Mouse (Mus musculus) bone marrow macrophage, adult 2 months (primary cell): Measurements from ENCODE around the gene Eif4h. TPM values are rescaled to one million over a fixed set of nuclear protein-coding genes. Genes with fewer than 3 reads are reported as not detected.

Source experiments
- H3K27ac ChIP-seq: 2 replicates; pipeline ENCODE4 v1.5.1; 2012; ENCODE audit warnings: low read depth, low read length; ENCODE audit not compliant: insufficient read depth
- H3K4me1 ChIP-seq: 2 replicates; pipeline ENCODE4 v1.6.1; 2012; ENCODE audit warnings: low read length; ENCODE audit not compliant: control insufficient read depth, insufficient read depth
- H3K4me3 ChIP-seq: 2 replicates; pipeline ENCODE4 v1.5.1; 2012; ENCODE audit warnings: mild to moderate bottlenecking, low read length, moderate library complexity; ENCODE audit not compliant: insufficient read depth
- CTCF ChIP-seq: IDR thresholded peaks from 2 replicates; pipeline ENCODE4 v1.5.1; 2012; ENCODE audit warnings: low read depth, mild to moderate bottlenecking, low read length, moderate library complexity
- POLR2A ChIP-seq: IDR thresholded peaks from 2 replicates; pipeline ENCODE4 v1.6.1; 2012; ENCODE audit warnings: mild to moderate bottlenecking, low read depth, low read length, borderline replicate concordance
- polyA plus RNA-seq: library from polyadenylated mRNA; stranded (reverse); fragments of >200 nt; gene quantifications from 2 replicates; pipeline ENCODE4 v1.2.4, GENCODE M21; 2012; ENCODE audit not compliant: missing spikeins, insufficient read depth, insufficient read length

Gene Eif4h
- polyA plus RNA-seq, 1 experiment = 169 TPM

DNA sequence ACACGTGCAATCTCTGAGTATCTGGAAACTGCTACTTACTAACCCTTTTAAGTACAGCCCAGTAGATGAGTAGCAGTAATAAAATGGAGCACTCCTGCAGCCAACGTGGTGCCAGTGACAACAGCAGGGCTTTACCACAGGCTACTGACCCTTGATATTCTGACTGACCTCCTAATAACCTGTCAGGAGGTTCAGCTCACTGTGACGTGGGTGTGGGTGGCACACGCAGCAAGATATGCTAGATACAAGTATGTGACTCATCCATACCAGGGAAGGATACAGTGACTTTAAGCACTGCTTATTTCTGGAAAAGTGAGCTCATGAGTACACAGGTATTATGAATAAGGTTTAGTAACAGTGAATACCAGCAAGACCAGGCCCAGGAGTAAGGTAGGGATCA, 9.8 kb downstream of the Eif4h start:
- Histone ChIP-seq H3K4me1 (peaks cover 14% of the 10 kb centered on the region), H3K27ac (no peak overlapping the region), H3K4me3 (no peak overlapping the region)
- TF ChIP-seq POLR2A (no peak), CTCF (no peak)

DNA sequence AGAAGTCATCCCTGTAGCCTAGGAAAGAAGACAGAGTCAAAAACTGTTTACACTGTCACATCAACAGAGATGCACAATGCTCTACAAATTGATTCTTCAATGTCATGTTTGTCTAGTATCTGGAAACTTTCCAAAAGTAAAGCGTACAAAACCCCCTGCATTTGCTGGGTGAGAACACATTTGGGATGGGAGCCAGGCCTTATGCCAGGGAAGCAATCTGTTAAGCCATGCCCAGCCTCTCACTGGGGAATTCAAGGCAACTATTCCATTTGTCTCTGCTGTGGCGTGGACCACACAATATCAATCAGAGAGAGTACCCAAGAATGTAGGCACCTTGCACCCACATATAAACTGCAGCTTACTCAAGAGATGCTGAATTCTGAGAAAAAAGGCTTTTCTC, 17.2 kb downstream of the Eif4h start:
- TF ChIP-seq CTCF (no peak), POLR2A (no peak)
- Histone ChIP-seq H3K27ac (no peak overlapping the region), H3K4me1 (0 out of 2 replicates have a peak, but pooled peaks cover 3% of the 10 kb centered on the region), H3K4me3 (no peak overlapping the region)

DNA sequence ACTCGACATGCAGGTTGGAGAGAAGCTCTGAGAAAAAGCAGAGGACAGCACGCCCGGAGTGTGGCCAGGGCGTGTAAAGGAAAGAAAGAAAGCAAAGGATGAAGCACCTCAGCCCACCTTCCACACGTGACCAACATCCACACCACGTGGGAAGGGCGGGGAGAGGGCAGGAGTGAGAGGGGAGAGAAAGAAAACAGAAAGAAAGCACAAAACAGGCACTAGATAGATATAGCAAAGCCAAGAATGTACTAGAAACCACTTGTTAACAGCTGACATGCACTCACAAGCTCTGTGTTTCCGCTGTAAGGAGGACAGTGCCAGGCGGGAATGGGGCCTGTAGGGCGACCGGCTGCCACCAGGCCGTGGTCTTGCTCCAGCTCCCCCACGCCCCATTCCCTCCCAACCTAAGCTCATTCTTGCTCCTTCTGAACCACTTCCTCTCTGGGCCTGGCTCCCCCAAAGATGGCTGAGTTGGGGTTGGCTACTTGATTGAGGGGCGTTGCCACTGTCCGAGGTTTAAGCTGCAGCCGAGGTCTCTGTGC, 18.1 kb downstream of the Eif4h start:
- Histone ChIP-seq H3K4me3 (no peak overlapping the region), H3K27ac (no peak overlapping the region), H3K4me1 (peaks cover 3% of the 10 kb centered on the region; the same call in 1 of the 2 replicates)
- TF ChIP-seq POLR2A (no peak), CTCF (no peak)

DNA sequence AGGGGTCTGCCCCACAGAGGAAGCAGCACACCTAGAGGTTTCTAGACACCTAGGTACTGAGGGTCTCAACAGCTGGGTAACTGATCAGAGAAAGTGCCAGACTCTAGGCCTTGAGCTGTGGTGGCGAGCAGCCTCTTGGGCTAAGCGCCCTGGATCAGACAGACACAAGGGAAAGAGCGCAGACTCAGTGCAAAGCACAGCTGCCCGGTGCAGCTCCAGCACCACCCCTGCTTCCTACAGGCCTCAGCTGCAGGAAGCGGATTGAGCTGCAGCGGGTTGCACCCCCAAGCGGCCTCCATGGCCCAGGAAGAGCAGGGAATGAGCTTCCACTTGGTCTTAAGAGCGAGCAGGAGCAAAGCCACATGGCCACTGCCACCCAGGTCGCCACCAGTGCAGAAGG, 18.8 kb downstream of the Eif4h start:
- no peak for TF ChIP-seq CTCF
- no peak for TF ChIP-seq POLR2A

DNA sequence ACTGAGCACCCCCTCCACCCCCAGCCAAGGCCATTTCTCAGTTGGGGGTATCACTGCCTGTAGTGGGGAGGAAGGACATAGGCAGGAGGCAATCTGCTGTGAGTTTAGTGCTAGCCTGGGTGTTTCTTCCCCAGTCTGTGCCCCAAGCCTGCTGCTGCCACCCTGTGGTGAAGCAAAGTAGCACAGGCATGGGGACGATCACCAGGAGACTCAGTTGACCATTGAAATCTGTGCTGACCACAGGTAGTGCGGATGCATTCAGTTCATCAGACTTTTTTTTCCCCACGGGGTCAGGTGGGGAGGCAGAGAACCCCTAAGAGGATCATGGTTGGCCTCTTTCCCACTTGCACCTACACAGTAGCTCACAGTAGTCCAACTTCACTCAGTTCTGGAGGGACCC, 22.2 kb downstream of the Eif4h start:
- H3K27ac ChIP-seq = no peak overlapping the region
- no peak overlapping the region for H3K4me3 ChIP-seq
- H3K4me1 ChIP-seq = peaks cover 37% of the 10 kb centered on the region
- TF ChIP-seq CTCF = peak; percentile 90
- TF ChIP-seq POLR2A = no peak

More for the DNA sequence above, 18.8 kb downstream of the Eif4h start:
- H3K27ac ChIP-seq = no peak overlapping the region
- peaks cover 10% of the 10 kb centered on the region for H3K4me1 ChIP-seq
- no peak overlapping the region for H3K4me3 ChIP-seq

DNA sequence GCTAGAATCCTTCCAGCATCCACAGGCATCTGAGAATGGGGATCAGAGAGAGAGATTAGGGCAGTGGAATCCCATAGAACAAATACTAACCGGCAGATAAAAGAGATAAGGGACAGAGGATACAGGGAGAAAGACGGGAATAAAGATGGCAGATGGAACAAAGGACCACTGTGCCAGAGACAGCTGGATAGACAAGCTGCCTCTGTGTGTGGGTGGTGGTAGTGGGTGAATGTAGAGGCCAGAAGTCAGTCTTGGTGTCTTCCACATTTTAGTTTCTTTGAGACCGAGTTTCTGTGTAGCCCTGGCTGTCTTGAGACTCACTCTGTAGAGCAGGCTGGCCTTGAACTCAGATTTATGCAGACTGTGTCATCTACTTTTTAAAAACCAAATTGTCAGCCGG, 23.5 kb downstream of the Eif4h start:
- peaks cover 46% of the 10 kb centered on the region for H3K4me1 ChIP-seq
- H3K27ac ChIP-seq = peak overlapping the region; percentile 92
- no peak overlapping the region for H3K4me3 ChIP-seq
- TF ChIP-seq CTCF (no peak), POLR2A (no peak)

DNA sequence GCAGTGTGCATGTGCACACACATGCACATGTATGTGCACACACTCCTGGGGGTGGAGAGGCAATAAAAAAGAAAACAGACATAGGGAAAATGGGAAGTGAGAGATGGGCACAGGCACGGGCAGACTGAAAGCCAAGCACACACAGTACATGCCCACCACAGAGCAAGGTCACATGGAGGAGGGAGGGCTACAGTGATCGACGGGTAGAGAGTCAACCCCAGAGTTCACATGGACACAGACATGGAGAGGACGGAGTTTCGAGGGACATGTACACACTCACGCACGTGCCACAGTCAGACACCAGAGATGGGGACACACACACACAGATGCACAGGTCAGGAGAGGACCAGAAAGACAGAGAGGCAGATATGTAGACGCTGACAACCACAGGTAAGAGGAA, 23.9 kb downstream of the Eif4h start:
- TF ChIP-seq CTCF = no peak
- no peak for TF ChIP-seq POLR2A
- H3K4me3 ChIP-seq = 0 out of 2 replicates have a peak overlapping the region, but pooled peaks have one; percentile 52
- peaks cover 46% of the 10 kb centered on the region for H3K4me1 ChIP-seq
- H3K27ac ChIP-seq = peak overlapping the region; percentile 92

DNA sequence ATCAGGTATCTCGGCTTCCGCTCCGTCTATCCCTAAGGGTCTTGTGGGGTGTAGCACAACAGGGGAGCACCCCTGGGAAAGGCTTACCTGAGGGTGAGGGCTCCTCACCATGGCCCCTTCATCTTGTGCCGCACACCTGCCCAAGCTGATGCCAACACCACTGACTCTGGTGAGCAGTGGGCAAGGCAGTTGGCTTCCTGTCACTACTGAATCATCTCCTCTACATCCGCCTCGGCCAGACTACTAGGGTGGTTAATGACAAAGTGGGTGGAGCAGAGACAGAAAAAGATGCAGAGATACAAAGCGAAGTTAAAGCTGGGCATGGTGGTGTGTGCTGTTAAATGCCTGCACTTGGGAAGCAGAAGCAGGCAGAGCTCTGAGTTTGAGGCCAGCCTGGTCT, 24.5 kb downstream of the Eif4h start, which contains the start of gene Lat2:
TSS of gene Lat2 (minus strand) at position 224 of the 400 bp plus-strand sequence.
- Histone ChIP-seq H3K4me3 (peak within 1 kb of the TSS; percentile 52), H3K4me1 (peaks cover 46% of the 10 kb centered on the region), H3K27ac (peak within 1 kb of the TSS; percentile 92)
- no peak for TF ChIP-seq CTCF
- 0 out of 2 replicates have a peak, but pooled peaks have one; percentile 42 for TF ChIP-seq POLR2A

DNA sequence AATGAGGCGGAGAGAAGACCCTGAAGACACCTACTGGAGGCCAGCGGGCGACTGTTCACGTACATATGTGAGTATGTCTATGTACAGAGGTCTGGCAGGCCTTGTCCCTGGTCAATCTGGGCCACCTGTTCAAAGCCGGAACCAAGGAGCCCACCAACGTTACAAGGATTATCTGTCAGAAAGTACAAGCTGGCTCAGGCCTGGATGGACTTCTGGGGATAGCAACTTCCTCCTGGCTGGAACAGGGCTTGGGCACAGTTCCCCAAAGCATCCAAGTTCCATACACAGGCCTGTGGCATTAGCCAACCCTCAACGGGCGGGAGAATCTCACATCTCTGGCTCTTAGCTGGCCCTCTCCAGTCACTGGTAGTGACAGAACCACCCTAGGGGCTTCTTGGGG, 25.0 kb downstream of the Eif4h start:
- H3K27ac ChIP-seq = peak overlapping the region; percentile 92
- peaks cover 46% of the 10 kb centered on the region for H3K4me1 ChIP-seq
- no peak for TF ChIP-seq POLR2A
- no peak for TF ChIP-seq CTCF

DNA sequence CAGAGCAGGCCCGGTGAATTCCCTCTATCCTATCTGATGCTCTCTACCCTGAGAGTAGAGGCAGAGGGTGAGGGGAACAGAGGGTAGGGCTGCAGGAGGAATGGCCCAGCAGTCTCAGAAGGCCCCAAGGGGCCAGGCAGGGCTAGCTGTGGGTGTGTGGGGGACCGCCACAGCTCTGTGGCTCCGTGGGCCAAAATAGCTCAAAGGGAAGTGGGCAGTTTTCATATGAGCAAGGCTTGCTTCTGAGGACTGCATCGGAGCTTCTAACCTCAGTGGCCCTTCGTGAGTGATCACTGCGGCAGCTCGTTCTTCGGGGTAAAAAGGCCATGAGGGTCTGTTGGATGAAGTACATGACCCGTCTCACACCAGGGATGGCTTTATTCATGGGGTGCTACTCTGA, 25.6 kb downstream of the Eif4h start:
- Histone ChIP-seq H3K27ac (peak overlapping the region; percentile 92), H3K4me1 (peaks cover 46% of the 10 kb centered on the region), H3K4me3 (peak overlapping the region; percentile 52)
- TF ChIP-seq POLR2A (no peak), CTCF (0 out of 2 replicates have a peak, but pooled peaks have one; percentile 5)

More for the DNA sequence above, 25.0 kb downstream of the Eif4h start:
- peak overlapping the region; percentile 52 for H3K4me3 ChIP-seq
